Mouse (Mus musculus): ENCODE data around the gene 1810009A15Rik. TPM values are rescaled to one million over a fixed set of nuclear protein-coding genes. Genes with fewer than 3 reads are reported as not detected.
"Not testable (repeated sequence)": the region's sequence is repeated elsewhere in the genome, so short reads cannot be mapped to it uniquely, and the experiment has no call there.

Gene 1810009A15Rik
- polyA plus RNA-seq, 1 experiment: 72.7 TPM

DNA sequence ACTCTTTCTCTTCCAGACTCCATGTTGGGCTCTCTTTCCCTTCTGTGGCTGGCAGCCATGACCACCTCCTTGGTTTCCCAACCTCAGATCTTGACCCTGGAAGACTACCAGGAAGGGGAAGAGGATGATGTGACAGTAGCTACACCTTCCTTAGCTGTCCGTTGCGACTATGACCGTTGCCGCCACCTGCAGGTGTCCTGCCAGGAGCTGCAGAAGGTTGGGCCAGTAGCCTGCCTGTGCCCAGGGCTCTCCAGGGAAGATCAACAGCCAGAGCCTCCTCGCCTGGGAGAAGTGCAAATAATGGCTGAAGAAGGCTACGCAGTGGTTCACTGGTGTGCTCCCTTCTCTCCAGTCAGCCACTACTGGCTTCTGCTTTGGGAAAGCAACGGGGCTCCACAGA is 37.0 kb upstream of the 1810009A15Rik start:
- no peak for TF ChIP-seq GATA1 (IDR thresholded peaks at IDR 0.05; ENCODE audit: borderline replicate concordance, low read length)
- TF ChIP-seq FLI1 (IDR thresholded peaks at IDR 0.05; ENCODE audit: low read length): no peak
- no peak overlapping the region for H3K4me3 ChIP-seq (replicated peaks)
- peaks cover 2% of the 10 kb centered on the region for H3K27me3 ChIP-seq (replicated peaks)
- peaks cover 19% of the 10 kb centered on the region for H3K4me1 ChIP-seq
- no peaks in the 10 kb centered on the region for H3K9me3 ChIP-seq
- H3K36me3 ChIP-seq (replicated peaks; ENCODE audit: low read length): peaks cover 28% of the 10 kb centered on the region

DNA sequence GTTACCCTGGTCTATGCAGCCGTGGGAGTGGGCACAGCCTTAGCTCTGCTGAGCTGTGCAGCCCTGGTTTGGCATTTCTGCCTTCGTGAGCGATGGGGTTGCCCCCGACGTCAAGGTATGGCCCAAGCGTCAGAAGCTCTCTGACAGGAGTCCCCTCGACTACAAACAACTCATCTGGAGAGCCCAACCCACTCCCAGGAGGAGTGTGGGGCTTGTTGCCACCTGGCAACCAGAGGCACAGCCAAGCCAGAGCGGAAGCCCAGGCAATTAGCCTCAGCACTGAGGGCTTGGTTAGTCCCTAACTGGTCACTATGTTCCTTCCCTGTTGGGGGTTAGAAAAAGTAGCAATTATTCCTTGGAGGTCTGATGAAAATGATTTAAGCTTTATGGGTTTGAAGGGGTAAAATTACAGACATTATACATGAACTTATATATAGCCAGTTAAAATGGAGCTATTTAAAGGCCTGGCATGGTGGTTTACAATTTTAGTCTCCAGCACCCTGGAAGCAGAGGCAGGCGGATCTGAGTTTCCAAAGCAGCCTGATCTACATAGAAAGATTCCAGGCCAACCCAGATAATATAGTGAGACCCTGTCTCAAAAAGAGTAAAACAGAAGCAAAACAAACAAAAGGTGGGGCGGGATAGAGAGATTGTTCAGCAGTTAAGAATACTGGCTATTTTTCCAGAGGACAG is 36.3 kb upstream of the 1810009A15Rik start:
- Histone ChIP-seq H3K36me3 (replicated peaks; ENCODE audit: low read length) (peaks cover 21% of the 10 kb centered on the region), H3K4me1 (peaks cover 19% of the 10 kb centered on the region), H3K9me3 (no peaks in the 10 kb centered on the region), H3K4me3 (replicated peaks) (no peak overlapping the region), H3K27me3 (replicated peaks) (peaks cover 2% of the 10 kb centered on the region)
- TF ChIP-seq FLI1 (IDR thresholded peaks at IDR 0.05; ENCODE audit: low read length): no peak

DNA sequence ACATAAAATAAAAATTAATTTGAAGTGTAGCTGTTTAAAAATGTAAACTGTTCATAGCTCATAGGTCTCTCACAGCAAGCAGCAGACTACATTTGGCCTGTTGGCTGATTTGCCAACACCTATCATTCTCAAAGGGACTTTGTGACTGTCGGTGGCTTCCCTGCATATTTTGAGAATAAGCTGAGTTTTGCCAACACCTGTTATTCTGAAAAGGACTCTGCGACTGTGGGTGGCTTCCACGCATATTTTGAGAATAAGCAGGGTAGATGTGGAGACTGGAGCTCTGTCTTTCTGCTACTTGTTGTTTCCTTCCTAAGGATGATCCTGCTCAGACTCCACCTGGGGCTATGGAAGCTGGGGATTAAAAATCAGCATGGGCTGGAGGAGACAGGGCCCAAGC is 35.5 kb upstream of the 1810009A15Rik start:
- Histone ChIP-seq H3K4me1 (peaks cover 19% of the 10 kb centered on the region), H3K4me3 (replicated peaks) (no peak overlapping the region), H3K9me3 (no peaks in the 10 kb centered on the region), H3K36me3 (replicated peaks; ENCODE audit: low read length) (peaks cover 13% of the 10 kb centered on the region), H3K27me3 (replicated peaks) (peaks cover 2% of the 10 kb centered on the region)
- no peak for TF ChIP-seq FLI1 (IDR thresholded peaks at IDR 0.05; ENCODE audit: low read length)

DNA sequence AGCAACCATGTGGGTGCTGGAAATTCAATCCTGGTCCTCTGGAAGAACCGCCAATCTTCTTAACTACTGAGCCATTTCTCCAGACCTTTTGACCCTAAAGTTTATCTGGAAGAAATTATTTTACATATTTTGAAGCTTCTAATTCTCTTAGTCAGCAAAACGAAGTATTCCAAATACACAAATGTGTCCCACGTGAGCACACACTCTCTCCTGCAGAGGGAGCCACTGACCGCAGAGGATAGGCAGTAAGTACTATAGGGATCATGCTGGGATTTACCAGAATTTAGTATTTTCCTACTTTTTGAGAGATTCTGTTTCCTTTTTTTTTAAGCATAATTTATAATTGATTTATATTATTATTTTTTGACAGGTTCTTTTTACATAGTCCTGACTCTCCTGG is 31.0 kb upstream of the 1810009A15Rik start:
- Histone ChIP-seq H3K9me3 (no peaks in the 10 kb centered on the region), H3K4me3 (replicated peaks) (no peak overlapping the region), H3K4me1 (peaks cover 5% of the 10 kb centered on the region; the same call in 1 of the 2 replicates), H3K36me3 (replicated peaks; ENCODE audit: low read length) (no peaks in the 10 kb centered on the region), H3K27me3 (replicated peaks) (no peaks in the 10 kb centered on the region)
- TF ChIP-seq FLI1 (IDR thresholded peaks at IDR 0.05; ENCODE audit: low read length) (no peak), GATA1 (IDR thresholded peaks at IDR 0.05; ENCODE audit: borderline replicate concordance, low read length) (no peak)

DNA sequence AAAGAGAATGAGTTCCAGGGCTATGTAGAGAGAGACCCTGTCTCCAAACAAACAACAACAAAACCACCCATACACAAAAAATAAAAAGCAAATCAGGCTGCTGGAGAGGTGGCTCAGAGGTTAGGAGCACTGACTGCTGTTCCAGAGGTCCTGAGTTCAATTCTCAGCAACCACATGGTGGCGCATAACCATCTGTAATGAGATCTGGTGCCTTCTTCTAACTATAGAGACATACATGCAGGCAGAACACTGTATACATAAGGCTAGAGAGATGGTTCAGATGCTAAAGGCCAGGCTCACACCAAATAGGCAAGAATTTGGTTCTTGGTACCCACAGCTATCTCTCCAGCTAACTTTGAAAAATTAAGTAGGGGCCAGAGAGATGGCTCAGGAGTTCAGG is 29.6 kb upstream of the 1810009A15Rik start:
- H3K4me1 ChIP-seq: peaks cover 5% of the 10 kb centered on the region; the same call in 1 of the 2 replicates
- H3K9me3 ChIP-seq: no peaks in the 10 kb centered on the region
- no peaks in the 10 kb centered on the region for H3K27me3 ChIP-seq (replicated peaks)
- H3K36me3 ChIP-seq (replicated peaks; ENCODE audit: low read length): no peaks in the 10 kb centered on the region
- H3K4me3 ChIP-seq (replicated peaks): no peak overlapping the region
- TF ChIP-seq FLI1 (IDR thresholded peaks at IDR 0.05; ENCODE audit: low read length): no peak
- no peak for TF ChIP-seq GATA1 (IDR thresholded peaks at IDR 0.05; ENCODE audit: borderline replicate concordance, low read length)

DNA sequence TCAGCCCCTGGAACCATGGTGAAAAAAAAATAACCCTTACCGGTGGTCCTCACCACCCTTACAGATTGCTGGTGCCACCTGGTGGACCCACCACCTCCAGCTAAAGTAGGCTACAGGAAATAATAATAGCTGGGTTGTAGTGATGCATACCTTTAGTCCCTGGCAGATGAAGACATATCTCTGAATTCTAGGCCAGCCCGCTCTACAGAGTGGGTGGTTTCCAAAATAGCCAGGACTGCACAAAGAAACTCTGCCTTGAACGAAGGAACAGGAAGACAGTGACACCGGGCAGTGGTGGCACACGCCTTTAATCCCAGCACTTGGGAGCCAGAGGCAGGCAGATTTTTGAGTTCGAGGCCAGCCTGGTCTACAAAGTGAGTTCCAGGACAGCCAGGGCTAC is 24.4 kb upstream of the 1810009A15Rik start:
- Histone ChIP-seq H3K9me3 (no peaks in the 10 kb centered on the region), H3K4me3 (replicated peaks) (no peak overlapping the region), H3K27me3 (replicated peaks) (no peaks in the 10 kb centered on the region), H3K36me3 (replicated peaks; ENCODE audit: low read length) (no peaks in the 10 kb centered on the region), H3K4me1 (peaks cover 22% of the 10 kb centered on the region)
- no peak for TF ChIP-seq FLI1 (IDR thresholded peaks at IDR 0.05; ENCODE audit: low read length)
- TF ChIP-seq GATA1 (IDR thresholded peaks at IDR 0.05; ENCODE audit: borderline replicate concordance, low read length): no peak

DNA sequence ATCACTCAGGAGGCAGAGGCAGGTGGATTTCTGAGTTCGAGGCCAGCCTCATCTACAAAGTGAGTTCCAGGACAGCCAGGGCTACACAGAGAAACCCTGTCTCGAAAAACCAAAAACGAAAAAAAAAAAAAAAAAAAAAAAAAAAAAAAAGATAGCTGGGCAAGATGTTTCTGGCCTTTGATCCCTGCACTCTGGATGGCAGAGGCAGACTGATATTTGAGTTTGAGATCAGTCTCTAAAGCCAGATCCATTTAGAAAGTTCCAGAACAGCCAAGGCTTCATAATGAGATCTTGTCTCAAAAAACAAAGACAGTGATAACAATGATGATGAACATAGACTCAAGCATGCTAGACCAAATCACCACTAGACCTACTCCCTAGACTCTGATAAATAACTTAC is 18.3 kb upstream of the 1810009A15Rik start:
- Histone ChIP-seq H3K36me3 (replicated peaks; ENCODE audit: low read length) (peaks cover 32% of the 10 kb centered on the region), H3K4me1 (peaks cover 60% of the 10 kb centered on the region), H3K4me3 (replicated peaks) (peak overlapping the region; percentile 97)
- H3K27me3 ChIP-seq (replicated peaks); H3K9me3 ChIP-seq: not testable (repeated sequence)

DNA sequence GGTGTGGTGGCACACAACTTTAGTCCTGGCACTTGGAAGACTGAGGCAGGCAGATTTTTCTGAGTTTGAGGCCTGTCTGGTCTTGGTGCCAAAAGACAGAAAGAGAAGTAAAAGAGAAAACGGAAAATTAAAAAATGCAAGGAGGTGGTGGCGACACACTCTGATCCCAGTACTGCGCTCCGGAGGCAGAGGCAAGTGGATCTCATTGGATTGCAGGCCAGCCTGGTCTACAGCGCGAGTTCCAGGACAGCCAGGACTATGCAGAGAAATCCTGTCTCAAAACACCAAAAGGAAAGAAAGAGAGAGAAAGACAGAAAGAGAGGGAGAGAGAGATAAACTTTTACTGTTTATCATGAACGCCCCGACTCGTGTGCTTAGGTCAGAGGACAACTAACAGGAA is 17.8 kb upstream of the 1810009A15Rik start:
- peaks cover 60% of the 10 kb centered on the region for H3K4me1 ChIP-seq
- H3K36me3 ChIP-seq (replicated peaks; ENCODE audit: low read length): peaks cover 37% of the 10 kb centered on the region
- TF ChIP-seq GATA1 (IDR thresholded peaks at IDR 0.05; ENCODE audit: borderline replicate concordance, low read length) (no peak), FLI1 (IDR thresholded peaks at IDR 0.05; ENCODE audit: low read length) (no peak)
- peak overlapping the region; percentile 97 for H3K4me3 ChIP-seq (replicated peaks)
- no peaks in the 10 kb centered on the region for H3K9me3 ChIP-seq
- no peaks in the 10 kb centered on the region for H3K27me3 ChIP-seq (replicated peaks)

DNA sequence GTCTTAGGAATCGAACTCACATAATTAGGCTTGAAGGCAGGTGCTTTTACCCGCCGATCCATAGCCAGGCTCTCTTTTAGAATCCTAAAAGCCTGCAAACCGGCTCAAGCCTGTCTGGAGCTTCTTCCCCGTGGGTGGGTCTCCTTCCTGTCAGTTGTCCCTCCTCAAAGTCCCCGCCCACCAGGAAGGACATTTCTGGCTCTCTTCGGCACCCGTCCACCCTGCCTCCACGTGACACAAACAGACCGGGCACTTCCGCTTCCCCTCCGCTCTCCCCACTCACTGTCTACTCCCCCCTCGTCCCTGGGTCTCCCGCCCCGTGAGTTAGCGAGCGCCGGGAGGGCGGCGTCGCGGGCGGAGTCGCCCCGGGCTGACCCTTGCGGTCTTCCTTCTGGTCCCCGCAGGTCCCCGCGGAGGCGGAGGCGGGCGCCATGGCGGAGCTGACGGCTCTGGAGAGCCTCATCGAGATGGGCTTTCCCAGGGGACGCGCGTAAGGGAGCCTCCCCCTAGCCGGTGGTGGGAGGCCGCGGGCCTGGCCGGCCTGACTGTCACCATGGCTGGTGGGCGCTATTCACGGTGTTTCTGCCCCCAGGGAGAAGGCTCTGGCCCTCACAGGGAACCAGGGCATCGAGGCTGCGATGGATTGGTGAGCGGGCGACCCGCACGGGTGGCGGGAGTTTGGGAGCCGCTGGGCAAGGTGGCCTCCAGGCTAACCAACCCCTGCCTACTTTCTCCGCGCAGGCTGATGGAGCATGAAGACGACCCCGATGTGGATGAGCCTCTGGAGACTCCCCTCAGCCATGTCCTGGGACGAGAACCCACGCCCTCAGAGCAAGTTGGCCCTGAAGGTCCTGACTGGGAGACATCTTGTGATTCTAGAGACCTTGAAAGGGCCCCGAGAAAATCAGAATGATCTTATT is 17.1 kb upstream of the 1810009A15Rik start, which contains the start of gene Ubxn1:
TSS of gene Ubxn1 (plus strand) at position 230 of the 920 bp plus-strand sequence.
- H3K36me3 ChIP-seq (replicated peaks; ENCODE audit: low read length): peaks cover 44% of the 10 kb centered on the region
- no peak for TF ChIP-seq GATA1 (IDR thresholded peaks at IDR 0.05; ENCODE audit: borderline replicate concordance, low read length)
- TF ChIP-seq FLI1 (IDR thresholded peaks at IDR 0.05; ENCODE audit: low read length): peak; percentile 40; the same call in 1 of the 2 replicates
- peak within 1 kb of the TSS; percentile 97 for H3K4me3 ChIP-seq (replicated peaks)
- H3K4me1 ChIP-seq: peaks cover 56% of the 10 kb centered on the region
- H3K27me3 ChIP-seq (replicated peaks): no peaks in the 10 kb centered on the region
- no peaks in the 10 kb centered on the region for H3K9me3 ChIP-seq

DNA sequence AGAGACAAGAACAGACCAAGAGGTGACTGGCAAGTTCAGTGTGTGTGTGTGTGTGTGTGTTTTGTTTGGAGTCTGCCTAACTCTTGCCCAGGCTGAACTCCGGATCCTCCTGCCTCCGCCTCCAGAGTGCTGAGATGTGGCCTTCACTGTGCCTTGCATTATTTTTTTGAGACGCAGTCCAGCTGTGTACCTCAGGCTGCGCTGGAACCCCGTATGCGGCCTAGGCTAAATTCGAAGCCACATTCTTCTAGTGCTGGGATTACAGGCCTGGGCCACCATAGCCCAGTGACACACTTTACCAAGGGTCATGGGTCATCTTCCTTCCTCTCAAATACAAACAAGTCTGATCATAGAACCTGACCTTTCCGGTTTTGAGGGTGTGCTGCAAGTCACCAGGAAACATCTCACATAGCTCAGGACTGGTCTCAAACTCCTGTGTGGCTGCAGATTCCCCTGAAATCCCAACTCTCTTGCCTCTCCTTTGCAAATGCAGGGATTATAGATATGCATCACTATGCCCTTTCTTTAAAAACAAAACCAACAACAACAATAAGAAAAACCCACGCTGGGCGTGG is 16.3 kb upstream of the 1810009A15Rik start:
- peaks cover 53% of the 10 kb centered on the region for H3K4me1 ChIP-seq
- TF ChIP-seq FLI1 (IDR thresholded peaks at IDR 0.05; ENCODE audit: low read length): no peak
- no peak for TF ChIP-seq GATA1 (IDR thresholded peaks at IDR 0.05; ENCODE audit: borderline replicate concordance, low read length)
- peak overlapping the region; percentile 97 for H3K4me3 ChIP-seq (replicated peaks)
- H3K27me3 ChIP-seq (replicated peaks): no peaks in the 10 kb centered on the region
- no peaks in the 10 kb centered on the region for H3K9me3 ChIP-seq
- peaks cover 51% of the 10 kb centered on the region for H3K36me3 ChIP-seq (replicated peaks; ENCODE audit: low read length)

Measured in megakaryocyte, embryonic 14.5 days (primary cell).